Mouse (Mus musculus): ENCODE measurements around the gene Prss28. TPM values are rescaled to one million over a fixed set of nuclear protein-coding genes. Genes with fewer than 3 reads are reported as not detected.
A peak's percentile ranks its signal among the peaks of the same experiment; 100 is the strongest.

Prss28 gene
- polyA plus RNA-seq (2016; fragmentation: Nextera tagmentation; extraction: Ambion mirVana): not detected in 2 replicates

DNA sequence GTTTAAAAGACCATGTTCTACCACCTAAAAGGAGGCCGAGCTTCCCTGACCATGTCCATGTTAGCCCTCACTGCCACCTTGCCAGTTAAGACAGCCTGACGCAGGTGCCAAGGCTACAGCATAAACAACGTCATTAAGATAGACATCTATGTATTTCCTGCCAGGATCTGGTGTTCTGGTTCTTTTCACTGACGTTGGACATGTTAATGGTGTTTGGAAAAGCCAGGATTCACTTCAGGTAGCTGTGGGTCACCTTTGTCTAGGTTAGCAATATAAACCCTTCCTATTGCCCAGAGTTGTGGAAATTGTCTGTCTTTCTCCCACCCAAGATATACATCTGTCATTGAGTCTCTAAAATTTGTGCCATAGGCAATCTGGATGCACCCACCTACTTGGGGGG is at the start of gene Prss28:
Gene Prss28 (plus strand): TSS at position 301 of the 400 bp plus-strand sequence.
- 86% methylated on average over 4 of the region's 4 CpGs for WGBS
- Histone ChIP-seq H3K36me3 (replicated peaks) (no peaks in the 10 kb centered on the region), H3K27me3 (ENCODE audit: poor library complexity, severe bottlenecking) (no peaks in the 10 kb centered on the region), H3K27ac (no peak within 1 kb of the TSS), H3K9me3 (no peaks in the 10 kb centered on the region), H3K4me1 (no peaks in the 10 kb centered on the region), H3K4me3 (no peak within 1 kb of the TSS)
- no peak for DNase-seq (ENCODE audit: extremely low spot score, low spot score)

DNA sequence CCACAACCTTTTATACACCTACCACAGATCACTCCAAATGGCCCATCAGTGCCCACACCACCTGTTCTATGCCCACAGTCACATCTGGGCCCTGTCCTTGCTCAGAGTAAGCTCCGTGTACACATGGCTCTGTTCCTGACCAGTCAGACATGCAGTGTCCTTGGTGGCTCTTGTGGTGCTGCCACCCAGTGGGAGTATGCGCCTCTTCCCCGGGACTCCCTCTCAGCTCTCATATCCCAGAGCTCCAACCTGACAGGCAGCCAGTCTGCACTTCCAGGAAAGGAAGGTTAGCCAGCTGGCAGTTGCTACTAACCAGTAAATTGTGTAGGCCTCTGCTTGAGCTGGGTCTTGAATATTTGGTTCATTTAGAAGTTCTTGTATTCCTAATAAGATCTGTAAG is 44.0 kb upstream of the Prss28 start:
- no peak for DNase-seq (ENCODE audit: extremely low spot score, low spot score)
- Histone ChIP-seq H3K4me1 (peaks cover 4% of the 10 kb centered on the region), H3K27ac (no peak overlapping the region), H3K9me3 (no peaks in the 10 kb centered on the region), H3K27me3 (ENCODE audit: poor library complexity, severe bottlenecking) (no peaks in the 10 kb centered on the region), H3K4me3 (no peak overlapping the region), H3K36me3 (replicated peaks) (peaks cover 86% of the 10 kb centered on the region)
- WGBS: 77% methylated on average over 3 of the region's 3 CpGs

DNA sequence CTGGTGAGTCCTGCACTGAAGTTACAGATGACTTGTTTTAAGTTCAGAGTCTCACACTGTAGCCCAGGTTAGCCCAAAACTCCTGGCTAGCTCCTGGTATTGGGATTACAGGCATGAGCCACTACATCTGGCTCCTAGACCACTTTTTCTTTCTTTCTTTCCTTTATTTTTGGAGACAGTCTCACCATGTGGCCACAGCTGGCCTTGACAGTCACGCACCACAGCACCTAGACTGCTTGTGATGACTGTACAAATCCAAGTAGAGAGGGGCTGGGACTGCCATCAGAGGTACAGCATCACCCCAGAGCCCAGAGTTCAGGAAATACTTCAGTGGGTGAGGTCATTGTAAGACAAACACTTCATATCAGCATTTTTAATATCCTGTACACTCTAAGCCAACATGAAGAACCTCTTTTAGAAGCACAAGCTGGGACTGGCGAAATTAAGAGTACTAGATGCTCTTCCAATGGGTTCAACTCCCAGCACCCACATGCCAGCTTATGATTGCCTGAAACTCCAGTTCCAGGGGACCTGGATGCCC is 37.6 kb upstream of the Prss28 start:
- peaks cover 61% of the 10 kb centered on the region for H3K36me3 ChIP-seq (replicated peaks)
- no peak for DNase-seq (ENCODE audit: extremely low spot score, low spot score)
- no peaks in the 10 kb centered on the region for H3K9me3 ChIP-seq
- H3K4me3 ChIP-seq: peak overlapping the region; percentile 71
- WGBS: 94% methylated on average over 2 of the region's 2 CpGs
- H3K27ac ChIP-seq: no peak overlapping the region
- H3K4me1 ChIP-seq: peaks cover 40% of the 10 kb centered on the region
- H3K27me3 ChIP-seq (ENCODE audit: poor library complexity, severe bottlenecking): no peaks in the 10 kb centered on the region

DNA sequence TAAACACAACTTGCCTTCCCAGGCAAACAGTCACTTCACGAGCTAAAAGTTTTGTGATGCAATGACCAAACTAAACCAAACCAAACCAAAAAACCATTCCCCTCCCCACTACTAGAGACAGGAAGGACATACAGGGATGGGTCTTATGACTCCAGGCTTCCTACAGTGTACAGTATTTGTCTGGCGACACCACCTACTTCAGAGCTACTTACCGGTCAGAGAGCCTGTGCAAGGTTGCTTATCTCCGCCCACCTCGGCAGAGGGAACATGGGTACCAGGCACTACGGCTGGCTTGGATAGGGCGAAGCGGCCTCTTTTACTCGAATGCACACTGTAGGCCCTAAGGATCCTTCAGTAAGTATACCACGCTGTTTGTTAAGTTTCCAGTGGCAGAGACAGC is 36.1 kb upstream of the Prss28 start:
- WGBS: 2% methylated on average over 10 of the region's 10 CpGs
- peaks cover 46% of the 10 kb centered on the region for H3K36me3 ChIP-seq (replicated peaks)
- H3K27ac ChIP-seq: peak overlapping the region; percentile 100
- peak overlapping the region; percentile 71 for H3K4me3 ChIP-seq
- no peak for DNase-seq (ENCODE audit: extremely low spot score, low spot score)
- peaks cover 40% of the 10 kb centered on the region for H3K4me1 ChIP-seq
- no peaks in the 10 kb centered on the region for H3K27me3 ChIP-seq (ENCODE audit: poor library complexity, severe bottlenecking)
- H3K9me3 ChIP-seq: no peaks in the 10 kb centered on the region

DNA sequence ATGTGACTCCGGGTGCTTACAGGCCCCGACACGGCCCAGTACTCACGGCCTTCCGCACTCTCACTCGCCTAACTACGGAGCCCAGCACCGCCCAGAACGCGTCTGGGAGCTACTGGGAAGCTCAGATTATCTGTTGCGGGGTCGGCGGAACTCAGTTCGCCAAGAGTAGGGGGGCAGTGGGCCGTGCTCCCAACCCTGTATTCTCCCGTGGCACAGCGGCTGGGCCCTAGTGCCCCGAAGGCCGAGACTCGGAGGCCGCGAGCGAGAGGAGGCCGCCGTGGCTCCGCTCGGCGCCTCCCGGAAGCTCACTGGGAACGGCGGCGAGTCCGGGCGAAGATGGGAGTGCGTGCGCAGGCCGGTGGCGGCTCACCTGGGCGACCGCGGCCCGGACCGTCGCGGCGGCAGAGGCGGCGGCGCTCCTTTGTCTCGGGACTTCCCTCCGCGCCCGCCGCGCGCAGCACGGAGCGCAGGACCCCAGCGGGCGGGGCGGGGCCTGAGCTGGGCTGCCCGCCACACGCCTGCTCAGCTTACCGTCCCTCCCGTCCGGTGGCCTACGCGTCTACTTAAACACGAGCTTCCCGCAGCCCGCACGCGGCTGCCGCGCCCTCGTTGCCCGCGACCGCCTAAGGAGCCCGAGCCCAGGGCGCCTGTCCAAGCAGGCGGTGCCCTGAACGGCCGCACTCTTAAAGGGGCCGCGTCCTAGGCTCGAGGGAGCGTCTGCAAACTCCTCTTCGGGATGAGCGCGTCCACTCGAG is 35.3 kb upstream of the Prss28 start:
- Histone ChIP-seq H3K4me1 (peaks cover 40% of the 10 kb centered on the region), H3K27me3 (ENCODE audit: poor library complexity, severe bottlenecking) (no peaks in the 10 kb centered on the region), H3K27ac (peak overlapping the region; percentile 100), H3K36me3 (replicated peaks) (peaks cover 38% of the 10 kb centered on the region), H3K4me3 (peak overlapping the region; percentile 71), H3K9me3 (no peaks in the 10 kb centered on the region)
- DNase-seq (ENCODE audit: extremely low spot score, low spot score): peak; percentile 91
- WGBS: under 1% methylated on average over 90 of the region's 92 CpGs

DNA sequence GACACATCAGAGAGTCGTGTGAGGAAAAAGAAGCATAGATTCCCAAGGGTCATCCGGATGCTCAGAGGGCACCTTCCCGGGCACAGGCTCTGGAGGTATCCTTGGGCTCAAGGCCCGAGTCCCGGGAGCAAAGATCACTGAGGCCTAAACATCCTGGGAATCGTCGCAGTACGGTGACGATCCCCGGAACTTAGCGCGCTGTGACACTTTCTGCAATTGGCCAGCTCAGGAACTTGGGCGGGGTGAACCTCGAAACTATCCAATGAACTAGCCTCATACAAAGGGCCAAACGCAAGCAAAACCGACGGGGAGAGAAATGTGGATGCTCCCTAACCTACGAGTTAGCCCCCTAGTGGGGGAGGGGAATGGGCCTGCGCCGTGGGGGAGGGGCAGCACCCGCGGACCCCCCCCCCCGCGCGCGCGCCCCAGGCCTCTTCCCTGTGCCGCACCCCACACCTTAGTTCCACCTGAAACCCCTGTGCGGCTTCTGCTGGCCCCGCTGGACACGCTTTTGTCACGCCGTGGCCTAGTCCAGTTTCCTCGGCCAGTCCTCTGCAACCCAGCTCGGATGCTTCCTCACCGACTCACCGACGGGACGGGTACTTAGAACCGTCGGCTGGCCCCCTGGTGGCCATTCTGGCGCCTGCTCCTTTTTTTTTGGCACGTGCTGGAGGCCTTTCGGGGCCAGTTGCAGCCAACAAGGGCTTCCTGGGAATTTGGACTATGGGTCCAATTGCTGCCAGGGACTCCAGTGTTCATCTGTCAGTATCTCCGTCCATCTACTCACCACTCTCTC is 34.5 kb upstream of the Prss28 start:
- Histone ChIP-seq H3K4me3 (peak overlapping the region; percentile 71), H3K9me3 (no peaks in the 10 kb centered on the region), H3K27ac (peak overlapping the region; percentile 100), H3K27me3 (ENCODE audit: poor library complexity, severe bottlenecking) (no peaks in the 10 kb centered on the region), H3K36me3 (replicated peaks) (peaks cover 30% of the 10 kb centered on the region), H3K4me1 (peaks cover 40% of the 10 kb centered on the region)
- peak; percentile 94 for DNase-seq (ENCODE audit: extremely low spot score, low spot score)
- under 1% methylated on average over 45 of the region's 45 CpGs for WGBS

DNA sequence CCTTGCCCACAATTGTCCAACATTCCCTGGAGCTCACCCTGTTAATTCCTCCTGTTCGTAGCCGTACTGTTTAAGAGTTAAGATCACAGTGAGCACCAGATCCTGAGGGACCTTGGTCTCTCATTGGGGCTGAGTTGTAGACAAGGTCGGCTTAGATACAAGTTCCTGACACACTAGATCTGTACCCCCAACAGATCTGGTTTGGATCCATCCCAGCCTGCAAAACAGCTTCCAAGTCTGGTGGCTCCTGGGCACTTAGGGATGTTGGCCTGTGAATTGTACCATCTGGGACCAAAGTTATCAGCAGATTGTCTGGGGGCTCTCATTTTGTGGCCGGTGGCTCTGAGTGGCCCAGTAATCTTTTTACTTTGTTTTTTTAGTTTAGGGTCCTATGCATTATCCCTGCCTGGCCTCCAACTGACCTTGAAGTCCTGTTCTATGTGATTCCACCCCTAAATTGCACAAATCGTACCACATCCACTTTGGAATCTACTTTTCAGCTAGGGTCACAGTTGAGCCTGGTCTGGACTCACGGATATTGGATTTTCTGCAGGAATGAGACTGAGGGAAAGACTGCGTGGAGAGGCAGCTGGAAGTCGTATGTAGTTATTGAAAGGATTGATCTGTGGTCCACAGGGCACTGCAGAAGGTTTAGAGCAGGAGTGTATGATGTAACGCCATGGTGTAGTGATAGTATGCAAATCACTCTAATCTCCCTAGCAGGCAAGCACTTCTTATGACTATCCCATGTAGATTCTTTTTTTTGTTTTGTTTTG is 33.7 kb upstream of the Prss28 start, which contains the start of gene Ube2i:
Gene Ube2i (minus strand): TSS at position 52 of the 776 bp plus-strand sequence.
- Histone ChIP-seq H3K27me3 (ENCODE audit: poor library complexity, severe bottlenecking) (no peaks in the 10 kb centered on the region), H3K4me3 (peak within 1 kb of the TSS; percentile 71), H3K4me1 (peaks cover 33% of the 10 kb centered on the region), H3K36me3 (replicated peaks) (peaks cover 22% of the 10 kb centered on the region), H3K27ac (peak within 1 kb of the TSS; percentile 100), H3K9me3 (no peaks in the 10 kb centered on the region)
- DNase-seq (ENCODE audit: extremely low spot score, low spot score): no peak
- 85% methylated on average over 9 of the region's 9 CpGs for WGBS

DNA sequence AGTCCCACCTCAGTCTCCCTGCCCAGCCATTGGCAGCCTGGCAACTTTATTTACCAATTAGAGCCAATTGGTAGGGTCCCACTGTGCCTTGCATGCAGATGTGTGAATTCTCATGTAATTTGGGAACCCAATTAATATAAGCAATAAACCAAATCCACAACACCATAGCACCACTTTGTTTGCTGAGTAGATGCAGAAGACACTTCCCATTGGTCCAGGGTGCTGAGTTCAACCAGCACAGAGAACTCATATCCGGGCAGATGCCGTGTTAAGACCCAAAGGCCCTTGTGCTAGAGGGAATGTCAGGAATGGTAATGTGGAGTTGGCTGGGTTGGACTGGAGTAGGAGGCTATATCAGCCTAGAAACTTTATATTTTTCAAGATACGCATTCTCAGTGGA is 32.6 kb upstream of the Prss28 start:
- 94% methylated on average over 3 of the region's 3 CpGs for WGBS
- H3K36me3 ChIP-seq (replicated peaks): peaks cover 11% of the 10 kb centered on the region

DNA sequence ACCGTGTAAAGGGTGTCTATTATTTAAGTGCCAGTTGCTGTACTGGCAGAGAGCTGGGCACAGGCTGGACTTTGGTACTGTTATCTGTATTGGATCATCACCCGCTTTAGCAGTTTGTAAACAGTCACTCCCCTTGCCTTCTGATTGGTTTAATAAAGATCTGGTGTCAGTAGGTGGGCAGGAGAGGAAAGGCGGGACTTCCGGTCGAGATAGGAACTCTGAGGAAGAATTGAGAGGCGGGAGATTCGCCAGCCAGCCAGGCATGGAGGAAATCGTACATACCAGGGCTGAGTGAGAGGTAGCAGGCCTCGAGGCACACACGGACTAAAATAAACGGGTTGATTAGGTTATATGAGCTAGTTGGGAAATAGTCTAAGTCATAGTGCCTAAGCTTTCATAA is 26.3 kb upstream of the Prss28 start:
- Histone ChIP-seq H3K27ac (no peak overlapping the region), H3K9me3 (no peaks in the 10 kb centered on the region), H3K4me1 (no peaks in the 10 kb centered on the region), H3K27me3 (ENCODE audit: poor library complexity, severe bottlenecking) (no peaks in the 10 kb centered on the region), H3K36me3 (replicated peaks) (no peaks in the 10 kb centered on the region), H3K4me3 (no peak overlapping the region)
- 45% methylated on average over 11 of the region's 11 CpGs for WGBS
- DNase-seq (ENCODE audit: extremely low spot score, low spot score): no peak

More for the DNA sequence above, 32.6 kb upstream of the Prss28 start:
- Histone ChIP-seq H3K27me3 (ENCODE audit: poor library complexity, severe bottlenecking) (no peaks in the 10 kb centered on the region), H3K9me3 (no peaks in the 10 kb centered on the region), H3K4me3 (no peak overlapping the region), H3K27ac (no peak overlapping the region), H3K4me1 (peaks cover 23% of the 10 kb centered on the region)
- DNase-seq (ENCODE audit: extremely low spot score, low spot score): no peak

DNA sequence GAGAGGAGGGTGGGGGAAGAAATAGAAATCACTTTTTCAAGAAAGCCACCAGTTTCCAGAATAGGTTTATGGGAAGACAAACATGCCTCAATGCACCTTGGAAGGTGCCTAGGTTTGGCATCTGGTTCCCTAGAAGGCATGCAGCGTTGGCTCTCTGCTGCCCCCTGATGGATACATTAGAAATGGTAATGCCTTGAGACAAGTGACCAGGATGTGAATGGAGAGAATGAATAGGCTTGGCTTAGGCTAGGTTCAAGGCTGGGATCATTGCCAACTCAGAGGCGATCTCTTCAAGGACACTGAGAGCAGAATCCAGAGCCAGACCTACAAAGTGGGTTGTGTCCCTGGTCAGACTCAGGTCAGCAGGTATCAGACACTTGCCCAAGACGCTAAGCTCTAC is 23.4 kb upstream of the Prss28 start:
- 15% methylated on average over 3 of the region's 3 CpGs for WGBS
- Histone ChIP-seq H3K4me3 (no peak overlapping the region), H3K9me3 (no peaks in the 10 kb centered on the region), H3K27me3 (ENCODE audit: poor library complexity, severe bottlenecking) (no peaks in the 10 kb centered on the region), H3K4me1 (no peaks in the 10 kb centered on the region), H3K27ac (no peak overlapping the region), H3K36me3 (replicated peaks) (no peaks in the 10 kb centered on the region)
- peak; percentile 46 for DNase-seq (ENCODE audit: extremely low spot score, low spot score)

DNA sequence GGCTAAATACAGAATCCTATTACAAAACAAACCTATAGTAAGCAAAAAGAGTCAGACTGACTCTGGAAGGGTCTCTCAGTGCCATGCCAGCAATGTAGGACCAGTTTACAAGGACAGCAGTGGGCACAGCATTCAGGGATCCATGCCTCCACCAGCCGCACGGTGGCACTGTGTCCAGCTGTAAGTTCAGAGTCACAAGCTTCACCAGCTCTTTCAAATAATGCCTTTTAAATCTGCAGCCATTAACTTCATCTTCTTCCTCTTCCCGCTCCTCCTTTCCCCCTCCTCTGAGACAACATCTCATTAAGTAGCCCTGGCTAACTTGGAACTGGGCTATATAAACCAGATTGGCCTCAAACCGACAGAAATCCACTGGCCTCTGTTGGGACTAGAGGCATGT is 19.6 kb upstream of the Prss28 start:
- no peak overlapping the region for H3K27ac ChIP-seq
- H3K36me3 ChIP-seq (replicated peaks): no peaks in the 10 kb centered on the region
- WGBS: 27% methylated on average over 4 of the region's 4 CpGs
- no peaks in the 10 kb centered on the region for H3K4me1 ChIP-seq
- no peak for DNase-seq (ENCODE audit: extremely low spot score, low spot score)
- no peak overlapping the region for H3K4me3 ChIP-seq
- no peaks in the 10 kb centered on the region for H3K27me3 ChIP-seq (ENCODE audit: poor library complexity, severe bottlenecking)
- H3K9me3 ChIP-seq: no peaks in the 10 kb centered on the region

DNA sequence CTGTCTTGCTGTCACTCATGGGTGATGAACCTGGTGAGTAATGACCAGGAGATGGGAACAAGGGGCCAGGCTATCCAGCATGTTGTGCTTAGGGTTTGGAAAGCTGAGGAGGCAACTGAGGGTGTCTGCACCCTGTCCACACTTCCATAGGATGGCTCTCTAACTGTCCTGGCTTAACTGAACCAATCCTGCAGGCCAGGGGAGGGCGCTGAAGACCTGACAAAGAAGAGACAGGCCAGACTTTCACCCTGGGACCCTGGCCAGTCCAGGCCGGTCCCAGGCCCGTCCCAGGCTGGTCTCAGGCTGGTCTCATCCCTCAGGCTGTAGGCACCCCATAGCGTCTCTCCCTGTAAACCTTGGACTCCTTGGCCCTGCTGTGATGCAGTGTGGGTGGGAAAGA is 18.0 kb upstream of the Prss28 start:
- Histone ChIP-seq H3K27me3 (ENCODE audit: poor library complexity, severe bottlenecking) (no peaks in the 10 kb centered on the region), H3K9me3 (no peaks in the 10 kb centered on the region), H3K4me3 (no peak overlapping the region), H3K4me1 (no peaks in the 10 kb centered on the region), H3K36me3 (replicated peaks) (no peaks in the 10 kb centered on the region), H3K27ac (no peak overlapping the region)
- WGBS: 32% methylated on average over 4 of the region's 4 CpGs
- DNase-seq (ENCODE audit: extremely low spot score, low spot score): no peak
